Comparison of ENCODE assay signal across 26 mouse cellular contexts in genomic region chr5:120018126-120018525, GRCm38 (mm10).
DNase-seq lines count a peak whose midpoint lies in the region; ATAC-seq and TF ChIP-seq lines count a peak whose summit lies in the region.
"Had no signal": no experiment of that assay in that cellular context is flagged by ENCODE, and none has a peak within 500 bp of the region (broad histone marks: within the 10 kb centered on the region; RNA-seq: fewer than 3 reads in every experiment).

No protein-coding gene starts in this region.

- H3K9me3 ChIP-seq in hindbrain, embryonic 13.5 days, result no peaks in the 10 kb centered on the region
- H3K9me3 ChIP-seq in midbrain, postnatal 0 days (ENCODE audit: low read length), result no peaks in the 10 kb centered on the region
- H3K9me3 ChIP-seq: embryonic facial prominence, embryonic 10.5 days; embryonic facial prominence, embryonic 12.5 days; forebrain, embryonic 13.5 days; forebrain, embryonic 15.5 days had no signal

- H3K27ac ChIP-seq in hindbrain, embryonic 13.5 days, result no peak overlapping the region
- H3K27ac ChIP-seq in midbrain, postnatal 0 days (ENCODE audit: low read depth, low read length), result no peak overlapping the region
- H3K27ac ChIP-seq: embryonic facial prominence, embryonic 10.5 days; embryonic facial prominence, embryonic 12.5 days; forebrain, embryonic 13.5 days; forebrain, embryonic 15.5 days had no signal

- no peak overlapping the region for H3K4me2 ChIP-seq in hindbrain, embryonic 13.5 days
- H3K4me2 ChIP-seq in midbrain, postnatal 0 days (ENCODE audit: low read depth, low read length, poor library complexity, severe bottlenecking), result no peak overlapping the region
- H3K4me2 ChIP-seq: embryonic facial prominence, embryonic 12.5 days; forebrain, embryonic 13.5 days; forebrain, embryonic 15.5 days had no signal

- WGBS in hindbrain, embryonic 13.5 days, result 90% methylated on average over 2 of the region's 2 CpGs
- 88% methylated on average over 2 of the region's 2 CpGs for WGBS in midbrain, postnatal 0 days

- 0 out of 2 replicates have a peak, but pooled peaks cover 8% of the 10 kb centered on the region for H3K27me3 ChIP-seq in hindbrain, embryonic 13.5 days
- H3K27me3 ChIP-seq in midbrain, postnatal 0 days (ENCODE audit: insufficient read depth, low read length), result no peaks in the 10 kb centered on the region
- H3K27me3 ChIP-seq: CH12.LX; forebrain, embryonic 13.5 days; forebrain, embryonic 15.5 days had no signal

- no peak for TF ChIP-seq CTCF in midbrain, postnatal 0 days (IDR thresholded peaks at IDR 0.05)

- no peak overlapping the region for H3K9ac ChIP-seq in hindbrain, embryonic 13.5 days
- H3K9ac ChIP-seq in midbrain, postnatal 0 days (replicated peaks; ENCODE audit: low read length, poor library complexity, severe bottlenecking), result no peak overlapping the region
- H3K9ac ChIP-seq: embryonic facial prominence, embryonic 12.5 days; forebrain, embryonic 13.5 days; forebrain, embryonic 15.5 days; forebrain, postnatal 0 days had no signal

- no peaks in the 10 kb centered on the region for H3K4me1 ChIP-seq in hindbrain, embryonic 13.5 days (replicated peaks)
- no peaks in the 10 kb centered on the region for H3K4me1 ChIP-seq in midbrain, postnatal 0 days (ENCODE audit: insufficient read depth, low read length)
- H3K4me1 ChIP-seq: embryonic facial prominence, embryonic 10.5 days; embryonic facial prominence, embryonic 12.5 days; forebrain, embryonic 13.5 days; forebrain, embryonic 15.5 days had no signal

- H3K36me3 ChIP-seq in hindbrain, embryonic 13.5 days, result no peaks in the 10 kb centered on the region
- H3K36me3 ChIP-seq in midbrain, postnatal 0 days (ENCODE audit: insufficient read depth, low read length), result no peaks in the 10 kb centered on the region
- H3K36me3 ChIP-seq: embryonic facial prominence, embryonic 10.5 days; embryonic facial prominence, embryonic 12.5 days; forebrain, embryonic 15.5 days; G1E had no signal

- DNase-seq in 416B (ENCODE audit: low read depth), result peak; percentile 42
- no peak for DNase-seq in embryo, embryonic 9.5 days (ENCODE audit: extremely low spot score)
- no peak for DNase-seq in midbrain, postnatal 0 days (ENCODE audit: low spot score)
- no peak for DNase-seq in layer of hippocampus, postnatal 14 days (ENCODE audit: low spot score in 2 of 2)
- DNase-seq: adrenal gland, postnatal 10 days; adrenal gland, postnatal 25 days; cerebellum, adult 11-12 months; cerebellum, adult 2 months; cerebellum, adult 9-10 months; cerebellum, postnatal 10 days; cerebellum, postnatal 25 days; embryo, embryonic 11 days; forebrain, postnatal 0 days had no signal

- ATAC-seq in common myeloid progenitor, adult 5-6 weeks (replicated peaks; ENCODE audit: low read depth, poor library complexity, severe bottlenecking), result peak; percentile 83
- peak; percentile 56 to 78 for ATAC-seq in hematopoietic stem cell, adult 5-6 weeks (replicated peaks in 1 of 2; ENCODE audit: insufficient read depth in 1 of 2, low FRiP score in 2 of 2, low TSS enrichment in 1 of 2, low read depth in 1 of 2, poor library complexity in 2 of 2, severe bottlenecking in 2 of 2)
- ATAC-seq in megakaryocyte progenitor cell, adult 5-6 weeks (replicated peaks; ENCODE audit: poor library complexity), result peak; percentile 77
- no peak for ATAC-seq in hindbrain, embryonic 13.5 days (ENCODE audit: low FRiP score)
- no peak for ATAC-seq in midbrain, postnatal 0 days (ENCODE audit: low FRiP score)
- ATAC-seq: activated CD4-positive, CD25-positive, alpha-beta regulatory T cell, adult 4 months; CD4-positive, CD25-positive, alpha-beta regulatory T cell, adult 4 months; forebrain, embryonic 13.5 days; forebrain, embryonic 15.5 days; forebrain, postnatal 0 days; Patski had no signal

- no peak overlapping the region for H3K4me3 ChIP-seq in hindbrain, embryonic 13.5 days
- no peak overlapping the region for H3K4me3 ChIP-seq in midbrain, postnatal 0 days (ENCODE audit: low read depth, low read length)
- H3K4me3 ChIP-seq: embryonic facial prominence, embryonic 10.5 days; embryonic facial prominence, embryonic 12.5 days; forebrain, embryonic 13.5 days; forebrain, embryonic 15.5 days had no signal

Comparison
In these comparisons a context has a peak if more than half of its experiments do, and no peak if none do; other contexts are left out.
1. ATAC-seq: peak in common myeloid progenitor, adult 5-6 weeks (single experiment), hematopoietic stem cell, adult 5-6 weeks (2 of 2) and megakaryocyte progenitor cell, adult 5-6 weeks (single experiment); none in hindbrain, embryonic 13.5 days (single experiment) and midbrain, postnatal 0 days (single experiment).